Mouse (Mus musculus) limb, embryonic 15.5 days (tissue): Measurements from ENCODE around the gene Gm11733. TPM values are rescaled to one million over a fixed set of nuclear protein-coding genes. Genes with fewer than 3 reads are reported as not detected.

Experiments used
- ATAC-seq: fragments of 200-750 bp; cut with Nextera tagmentation; 2 replicates; pipeline ENCODE4 v1.8.0; 2017; ENCODE audit warnings: low read depth, moderate TSS enrichment; ENCODE audit not compliant: insufficient number of reproducible peaks, low FRiP score, low TSS enrichment
- H3K27ac ChIP-seq: fragments of 300-500 bp; sonication (generic); 2 replicates; pipeline ENCODE4 v1.5.1; 2015; ENCODE audit warnings: moderate library complexity, mild to moderate bottlenecking, inconsistent platforms
- H3K27me3 ChIP-seq: fragments of 300-500 bp; sonication (generic); 2 replicates; pipeline ENCODE4 v1.6.1; 2015; ENCODE audit warnings: inconsistent platforms
- H3K36me3 ChIP-seq: fragments of 300-500 bp; sonication (generic); 2 replicates; pipeline ENCODE4 v1.6.1; 2015; ENCODE audit warnings: inconsistent platforms
- H3K4me1 ChIP-seq: fragments of 300-500 bp; sonication (generic); 2 replicates; pipeline ENCODE4 v1.6.1; 2015; ENCODE audit warnings: inconsistent platforms
- H3K4me2 ChIP-seq: fragments of 300-500 bp; sonication (generic); 2 replicates; pipeline ENCODE4 v1.6.1; 2015; ENCODE audit warnings: mild to moderate bottlenecking, inconsistent platforms
- H3K4me3 ChIP-seq: fragments of 300-500 bp; sonication (generic); 2 replicates; pipeline ENCODE4 v1.5.1; 2015; ENCODE audit warnings: mild to moderate bottlenecking, inconsistent platforms
- H3K9ac ChIP-seq: fragments of 300-500 bp; sonication (generic); 2 replicates; pipeline ENCODE4 v1.6.1; 2015; ENCODE audit warnings: inconsistent platforms
- H3K9me3 ChIP-seq: fragments of 300-500 bp; sonication (generic); 2 replicates; pipeline ENCODE4 v1.6.1; 2016; ENCODE audit warnings: inconsistent platforms
- WGBS: fragments of 180-500 bp; shearing (Covaris S2); methylation state at CpG from one replicate; pipeline ENCODE4 v1.1.7; 2015; 5-methylcytosine and 5-hydroxymethylcytosine counted together
- polyA plus RNA-seq: library from polyadenylated mRNA; unstranded; fragments of >200 nt; fragmentation: Nextera tagmentation; extraction: Ambion mirVana; gene quantifications from 2 replicates; pipeline ENCODE4 v1.2.1, GENCODE M21; 2015

The Gm11733 gene
- polyA plus RNA-seq, 1 experiment from 2014 or later = 0.06 TPM

GRCm38 (mm10) chr11:117466911-117467310 is 17.3 kb upstream of the Gm11733 start:
- Histone ChIP-seq H3K4me1 (peaks cover 28% of the 10 kb centered on the region), H3K4me3 (no peak overlapping the region), H3K9me3 (no peaks in the 10 kb centered on the region), H3K36me3 (no peaks in the 10 kb centered on the region), H3K27ac (no peak overlapping the region), H3K27me3 (peaks cover 11% of the 10 kb centered on the region; the same call in 1 of the 2 replicates), H3K9ac (no peak overlapping the region), H3K4me2 (no peak overlapping the region)
- ATAC-seq = no peak
- WGBS = 84% methylated on average over 7 of the region's 7 CpGs

GRCm38 (mm10) chr11:117468585-117469363 is 15.4 kb upstream of the Gm11733 start:
- Histone ChIP-seq H3K27ac (no peak overlapping the region), H3K9me3 (no peaks in the 10 kb centered on the region), H3K36me3 (no peaks in the 10 kb centered on the region), H3K9ac (no peak overlapping the region), H3K27me3 (no peaks in the 10 kb centered on the region), H3K4me2 (no peak overlapping the region), H3K4me3 (no peak overlapping the region), H3K4me1 (peaks cover 16% of the 10 kb centered on the region)
- 39% methylated on average over 6 of the region's 6 CpGs for WGBS
- no peak for ATAC-seq

- H3K4me1 ChIP-seq = peaks cover 16% of the 10 kb centered on the region
- no peaks in the 10 kb centered on the region for H3K9me3 ChIP-seq
- no peak for ATAC-seq
- no peaks in the 10 kb centered on the region for H3K36me3 ChIP-seq
- no peak overlapping the region for H3K27ac ChIP-seq
- H3K27me3 ChIP-seq = no peaks in the 10 kb centered on the region
- no peak overlapping the region for H3K4me2 ChIP-seq
- H3K4me3 ChIP-seq = no peak overlapping the region
- H3K9ac ChIP-seq = no peak overlapping the region
- 48% methylated on average over 5 of the region's 5 CpGs for WGBS
Measured at GRCm38 (mm10) chr11:117469724-117470123, 14.4 kb upstream of the Gm11733 start.

GRCm38 (mm10) chr11:117470586-117471195 is 13.5 kb upstream of the Gm11733 start:
- 77% methylated on average over 12 of the region's 12 CpGs for WGBS
- no peak overlapping the region for H3K4me3 ChIP-seq
- H3K4me2 ChIP-seq = no peak overlapping the region
- no peak for ATAC-seq
- H3K36me3 ChIP-seq = no peaks in the 10 kb centered on the region
- no peak overlapping the region for H3K9ac ChIP-seq
- H3K27me3 ChIP-seq = no peaks in the 10 kb centered on the region
- H3K4me1 ChIP-seq = peaks cover 18% of the 10 kb centered on the region
- H3K9me3 ChIP-seq = no peaks in the 10 kb centered on the region
- no peak overlapping the region for H3K27ac ChIP-seq

GRCm38 (mm10) chr11:117471625-117472283 is 12.4 kb upstream of the Gm11733 start:
- no peak overlapping the region for H3K27ac ChIP-seq
- H3K27me3 ChIP-seq = no peaks in the 10 kb centered on the region
- WGBS = 51% methylated on average over 14 of the region's 14 CpGs
- no peak overlapping the region for H3K4me2 ChIP-seq
- no peak overlapping the region for H3K4me3 ChIP-seq
- H3K36me3 ChIP-seq = no peaks in the 10 kb centered on the region
- no peak overlapping the region for H3K9ac ChIP-seq
- peaks cover 18% of the 10 kb centered on the region for H3K4me1 ChIP-seq
- H3K9me3 ChIP-seq = no peaks in the 10 kb centered on the region
- no peak for ATAC-seq

- Histone ChIP-seq H3K27me3 (no peaks in the 10 kb centered on the region), H3K9ac (no peak overlapping the region), H3K9me3 (no peaks in the 10 kb centered on the region), H3K36me3 (no peaks in the 10 kb centered on the region), H3K4me2 (no peak overlapping the region), H3K27ac (no peak overlapping the region), H3K4me3 (no peak overlapping the region), H3K4me1 (peaks cover 20% of the 10 kb centered on the region)
- WGBS = 83% methylated on average over 8 of the region's 8 CpGs
- no peak for ATAC-seq
Measured at GRCm38 (mm10) chr11:117472885-117473284, 11.3 kb upstream of the Gm11733 start.

GRCm38 (mm10) chr11:117475204-117475603 is 9.0 kb upstream of the Gm11733 start:
- Histone ChIP-seq H3K27ac (no peak overlapping the region), H3K9me3 (no peaks in the 10 kb centered on the region), H3K9ac (no peak overlapping the region), H3K4me3 (no peak overlapping the region), H3K27me3 (no peaks in the 10 kb centered on the region), H3K4me2 (no peak overlapping the region), H3K4me1 (peaks cover 29% of the 10 kb centered on the region), H3K36me3 (no peaks in the 10 kb centered on the region)
- ATAC-seq = no peak
- 97% methylated on average over 2 of the region's 2 CpGs for WGBS

- Histone ChIP-seq H3K9ac (no peak overlapping the region), H3K36me3 (no peaks in the 10 kb centered on the region), H3K27me3 (no peaks in the 10 kb centered on the region), H3K4me3 (0 out of 2 replicates have a peak overlapping the region, but pooled peaks have one; percentile 6), H3K4me1 (peaks cover 33% of the 10 kb centered on the region), H3K27ac (peak overlapping the region; percentile 43; the same call in 1 of the 2 replicates), H3K4me2 (peak overlapping the region; percentile 21), H3K9me3 (no peaks in the 10 kb centered on the region)
- no peak for ATAC-seq
- 29% methylated on average over 10 of the region's 10 CpGs for WGBS
Measured at GRCm38 (mm10) chr11:117475669-117476068, 8.5 kb upstream of the Gm11733 start.

GRCm38 (mm10) chr11:117476554-117477107 is 7.5 kb upstream of the Gm11733 start:
- Histone ChIP-seq H3K27me3 (no peaks in the 10 kb centered on the region), H3K9me3 (no peaks in the 10 kb centered on the region), H3K4me1 (peaks cover 31% of the 10 kb centered on the region), H3K4me2 (no peak overlapping the region), H3K9ac (no peak overlapping the region), H3K4me3 (no peak overlapping the region), H3K36me3 (no peaks in the 10 kb centered on the region), H3K27ac (no peak overlapping the region)
- 76% methylated on average over 5 of the region's 5 CpGs for WGBS
- ATAC-seq = no peak

- Histone ChIP-seq H3K4me2 (no peak overlapping the region), H3K36me3 (no peaks in the 10 kb centered on the region), H3K4me3 (no peak overlapping the region), H3K9me3 (no peaks in the 10 kb centered on the region), H3K9ac (no peak overlapping the region), H3K27ac (peak overlapping the region; percentile 90), H3K4me1 (peaks cover 43% of the 10 kb centered on the region), H3K27me3 (no peaks in the 10 kb centered on the region)
- ATAC-seq = no peak
- 57% methylated on average over 10 of the region's 10 CpGs for WGBS
Measured at GRCm38 (mm10) chr11:117478271-117479006, 5.7 kb upstream of the Gm11733 start.

GRCm38 (mm10) chr11:117479007-117479719 is 5.0 kb upstream of the Gm11733 start:
- peaks cover 47% of the 10 kb centered on the region for H3K4me1 ChIP-seq
- peak overlapping the region; percentile 90 for H3K27ac ChIP-seq
- H3K9me3 ChIP-seq = no peaks in the 10 kb centered on the region
- WGBS = 14% methylated on average over 13 of the region's 13 CpGs
- H3K27me3 ChIP-seq = no peaks in the 10 kb centered on the region
- H3K9ac ChIP-seq = 0 out of 2 replicates have a peak overlapping the region, but pooled peaks have one; percentile 1
- H3K4me3 ChIP-seq = no peak overlapping the region
- H3K36me3 ChIP-seq = no peaks in the 10 kb centered on the region
- ATAC-seq = peak; percentile 68
- peak overlapping the region; percentile 24 for H3K4me2 ChIP-seq
